9 mouse cellular contexts compared by ENCODE assay signal in the genomic region with DNA sequence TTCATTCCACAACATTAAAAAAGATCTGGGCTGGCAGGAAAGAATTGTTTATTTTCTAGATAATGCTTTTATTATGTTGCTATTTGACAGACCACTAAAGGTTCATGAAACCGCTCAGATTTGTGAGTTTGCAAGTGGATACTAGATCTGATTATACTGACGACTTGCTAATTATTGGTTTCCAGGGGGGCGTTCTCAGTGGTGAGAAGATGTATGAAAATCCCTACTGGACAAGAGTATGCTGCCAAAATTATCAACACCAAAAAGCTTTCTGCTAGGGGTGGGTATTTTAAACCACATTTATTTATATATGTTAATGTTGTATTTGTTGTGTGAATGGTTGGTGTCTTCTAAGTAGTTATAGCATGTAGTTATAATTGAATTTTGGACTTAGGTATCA. TPM values are rescaled to one million over a fixed set of nuclear protein-coding genes. Genes with fewer than 3 reads are reported as not detected.
A peak's percentile ranks its signal among the peaks of the same experiment; 100 is the strongest.
DNase-seq lines count a peak whose midpoint lies in the region; ATAC-seq and TF ChIP-seq lines count a peak whose summit lies in the region.
"Had no signal": no experiment of that assay in that cellular context is flagged by ENCODE, and none has a peak within 500 bp of the region (broad histone marks: within the 10 kb centered on the region; RNA-seq: fewer than 3 reads in every experiment).

No protein-coding gene starts in this region.

- H3K4me2 ChIP-seq in lung, embryonic 16.5 days (ENCODE audit: low read depth, low read length): peak overlapping the region; percentile 93
- peak overlapping the region; percentile 92 for H3K4me2 ChIP-seq in limb, embryonic 13.5 days (replicated peaks)

- no peaks in the 10 kb centered on the region for H3K27me3 ChIP-seq in lung, embryonic 16.5 days (ENCODE audit: control insufficient read depth, insufficient read depth, low read depth, low read length)
- H3K27me3 ChIP-seq in limb, embryonic 13.5 days: no peaks in the 10 kb centered on the region

- H3K4me3 ChIP-seq in gastrocnemius, adult 2 months: peak overlapping the region; percentile 77
- no peak overlapping the region; the same call in 1 of the 2 replicates for H3K4me3 ChIP-seq in lung, embryonic 16.5 days (ENCODE audit: low read length)
- H3K4me3 ChIP-seq in limb, embryonic 13.5 days: peak overlapping the region; percentile 81

- 45% methylated on average over 3 of the region's 3 CpGs for WGBS in lung, embryonic 16.5 days
- 54% methylated on average over 3 of the region's 3 CpGs for WGBS in limb, embryonic 13.5 days

- H3K9me3 ChIP-seq in lung, embryonic 16.5 days (ENCODE audit: control insufficient read depth, low read length): no peaks in the 10 kb centered on the region
- no peaks in the 10 kb centered on the region; the same call in 1 of the 2 replicates for H3K9me3 ChIP-seq in limb, embryonic 13.5 days

- no peak for TF ChIP-seq CTCF in gastrocnemius, adult 2 months (IDR thresholded peaks at IDR 0.05)

- H3K9ac ChIP-seq in lung, embryonic 16.5 days (ENCODE audit: low read length): no peak overlapping the region
- no peak overlapping the region for H3K9ac ChIP-seq in limb, embryonic 13.5 days

- H3K36me3 ChIP-seq in lung, embryonic 16.5 days (ENCODE audit: control insufficient read depth, insufficient read depth, low read length): 0 out of 2 replicates have a peak, but pooled peaks cover 2% of the 10 kb centered on the region
- H3K36me3 ChIP-seq in limb, embryonic 13.5 days: peaks cover 3% of the 10 kb centered on the region; the same call in 1 of the 2 replicates

- intact Hi-C loops in gastrocnemius, adult 2 months (cut with DNase I): no loop called here

- peaks cover 10% of the 10 kb centered on the region for H3K4me1 ChIP-seq in lung, embryonic 16.5 days (replicated peaks; ENCODE audit: control insufficient read depth, insufficient read depth, low read length)
- 0 out of 2 replicates have a peak, but pooled peaks cover 10% of the 10 kb centered on the region for H3K4me1 ChIP-seq in limb, embryonic 13.5 days

- peak overlapping the region; percentile 97; the same call in 1 of the 2 replicates for H3K27ac ChIP-seq in gastrocnemius, adult 2 months
- no peak overlapping the region for H3K27ac ChIP-seq in lung, embryonic 16.5 days (ENCODE audit: low read length)
- no peak overlapping the region for H3K27ac ChIP-seq in limb, embryonic 13.5 days

- DNase-seq in gastrocnemius, adult 2 months: no peak
- no peak for DNase-seq in gastrocnemius, adult 8-10 months (ENCODE audit: low spot score in 2 of 2)
- no peak for DNase-seq in lung, postnatal 4 days
- no peak for DNase-seq in embryo, embryonic 9.5 days (ENCODE audit: extremely low spot score)
- DNase-seq in frontal cortex, postnatal 25 days (ENCODE audit: low spot score in 2 of 2): no peak
- DNase-seq in testis, postnatal 10 days (ENCODE audit: low spot score): no peak
- DNase-seq: cerebellum, adult 11 months had no signal

- no peak for ATAC-seq in lung, embryonic 16.5 days (ENCODE audit: low read depth)
- ATAC-seq in limb, embryonic 13.5 days (ENCODE audit: low FRiP score, low read depth): no peak

RNA-seq across cellular contexts. Expression of gene Camk2d, which starts 2.8 kb away (rescaled TPM):
- 10 to 100 TPM; 54.2 to 60.1 TPM for total RNA-seq in gastrocnemius, adult 2 months (2021)
- total RNA-seq in gastrocnemius, adult 8-10 months (2022): 10 to 100 TPM; 49.9 to 62.3 (median 62.0) TPM
- 34.3 and 35.0 TPM in 2 replicates for polyA plus RNA-seq in lung, embryonic 16.5 days (2015; fragmentation: Nextera tagmentation; extraction: Ambion mirVana)
- 36.0 and 37.8 TPM in 2 replicates for polyA plus RNA-seq in limb, embryonic 13.5 days (2015; fragmentation: Nextera tagmentation; extraction: Ambion mirVana)
